Mouse (Mus musculus) liver, adult 2 months (tissue): ENCODE results near the gene Slx4.

ENCODE experiments used
- CTCF ChIP-seq: fragments of 200-500 bp; IDR thresholded peaks from 2 replicates; pipeline ENCODE4 v1.5.1; 2011; ENCODE audit warnings: low read depth, low read length, control low read depth
- POLR2A ChIP-seq: fragments of 200-500 bp; IDR thresholded peaks from 2 replicates; pipeline ENCODE4 v1.6.1; 2011; ENCODE audit warnings: low read length, control low read depth; ENCODE audit not compliant: insufficient read depth; ENCODE audit errors: extremely low read depth

- no peak for TF ChIP-seq CTCF
- TF ChIP-seq POLR2A, result no peak
Measured at GRCm38 (mm10) chr16:3933536-3933935, 70.0 kb downstream of the Slx4 start.
